In genomic region chr7:34312786-34313442, GRCm38 (mm10) we compare ENCODE assay signal across 8 mouse cellular contexts. TPM values are rescaled to one million over a fixed set of nuclear protein-coding genes. Genes with fewer than 3 reads are reported as not detected.
A peak's percentile ranks its signal among the peaks of the same experiment; 100 is the strongest.
DNase-seq lines count a peak whose midpoint lies in the region; ATAC-seq and TF ChIP-seq lines count a peak whose summit lies in the region.

No protein-coding gene starts in this region.

- H3K4me3 ChIP-seq in G1E (ENCODE audit: low read depth, low read length): peak overlapping the region; percentile 94
- peak overlapping the region; percentile 89 for H3K4me3 ChIP-seq in embryonic facial prominence, embryonic 14.5 days (ENCODE audit: low read depth, low read length)
- peak overlapping the region; percentile 88 for H3K4me3 ChIP-seq in heart, embryonic 12.5 days
- H3K4me3 ChIP-seq in lung, postnatal 0 days (ENCODE audit: low read depth, low read length): peak overlapping the region; percentile 91

- TF ChIP-seq EP300 in lung, postnatal 0 days (IDR thresholded peaks at IDR 0.05): peak; percentile 98

- peak overlapping the region; percentile 76 for H3K4me2 ChIP-seq in embryonic facial prominence, embryonic 14.5 days (ENCODE audit: low read depth, low read length)
- peak overlapping the region; percentile 81 for H3K4me2 ChIP-seq in heart, embryonic 12.5 days
- peak overlapping the region; percentile 73 for H3K4me2 ChIP-seq in lung, postnatal 0 days (replicated peaks; ENCODE audit: low read depth, low read length)

- H3K4me1 ChIP-seq in G1E (ENCODE audit: insufficient read depth, low read depth, low read length): peaks cover 16% of the 10 kb centered on the region
- H3K4me1 ChIP-seq in embryonic facial prominence, embryonic 14.5 days (ENCODE audit: control insufficient read depth, insufficient read depth, low read length): 0 out of 2 replicates have a peak, but pooled peaks cover 4% of the 10 kb centered on the region
- H3K4me1 ChIP-seq in heart, embryonic 12.5 days (replicated peaks): peaks cover 38% of the 10 kb centered on the region
- peaks cover 14% of the 10 kb centered on the region; the same call in 1 of the 2 replicates for H3K4me1 ChIP-seq in lung, postnatal 0 days (ENCODE audit: insufficient read depth, low read depth, low read length)

- peaks cover 6% of the 10 kb centered on the region; the same call in 1 of the 2 replicates for H3K27me3 ChIP-seq in G1E (ENCODE audit: insufficient read depth, low read length)
- no peaks in the 10 kb centered on the region for H3K27me3 ChIP-seq in embryonic facial prominence, embryonic 14.5 days (replicated peaks; ENCODE audit: control insufficient read depth, insufficient read depth, low read length)
- H3K27me3 ChIP-seq in heart, embryonic 12.5 days (replicated peaks): no peaks in the 10 kb centered on the region
- no peaks in the 10 kb centered on the region for H3K27me3 ChIP-seq in lung, postnatal 0 days (replicated peaks; ENCODE audit: insufficient read depth, low read length)

- 0% methylated on average over 4 of the region's 73 CpGs for WGBS in embryonic facial prominence, embryonic 14.5 days
- WGBS in heart, embryonic 12.5 days: under 1% methylated on average over 64 of the region's 73 CpGs
- WGBS in lung, postnatal 0 days: 0% methylated on average over 17 of the region's 73 CpGs

- peaks cover 8% of the 10 kb centered on the region for H3K36me3 ChIP-seq in G1E (replicated peaks)
- no peaks in the 10 kb centered on the region for H3K36me3 ChIP-seq in embryonic facial prominence, embryonic 14.5 days (ENCODE audit: control insufficient read depth, insufficient read depth, low read length)
- peaks cover 5% of the 10 kb centered on the region; the same call in 1 of the 2 replicates for H3K36me3 ChIP-seq in heart, embryonic 12.5 days
- no peaks in the 10 kb centered on the region for H3K36me3 ChIP-seq in lung, postnatal 0 days (ENCODE audit: insufficient read depth, low read length)

- peak overlapping the region; percentile 94 for H3K9ac ChIP-seq in embryonic facial prominence, embryonic 14.5 days (ENCODE audit: low read depth, low read length)
- H3K9ac ChIP-seq in heart, embryonic 12.5 days: peak overlapping the region; percentile 91
- H3K9ac ChIP-seq in lung, postnatal 0 days (replicated peaks; ENCODE audit: low read depth): peak overlapping the region; percentile 91

- peak; percentile 70 for ATAC-seq in G1E (ENCODE audit: extremely low read depth, insufficient number of reproducible peaks, low FRiP score, poor library complexity, severe bottlenecking)
- peak; percentile 88 for ATAC-seq in embryonic facial prominence, embryonic 14.5 days (ENCODE audit: low read depth)
- peak; percentile 91 for ATAC-seq in heart, embryonic 12.5 days (ENCODE audit: insufficient number of reproducible peaks, low FRiP score)
- ATAC-seq in lung, postnatal 0 days: peak; percentile 93

- peak overlapping the region; percentile 87 for H3K27ac ChIP-seq in embryonic facial prominence, embryonic 14.5 days (replicated peaks; ENCODE audit: low read depth, low read length)
- peak overlapping the region; percentile 94 for H3K27ac ChIP-seq in heart, embryonic 12.5 days (ENCODE audit: poor library complexity, severe bottlenecking)
- peak overlapping the region; percentile 98 for H3K27ac ChIP-seq in lung, postnatal 0 days (ENCODE audit: low read length)

- DNase-seq in G1E (ENCODE audit: low spot score): peak; percentile 47
- DNase-seq in adrenal gland, adult 8-10 months: peak; percentile 61
- DNase-seq in embryonic facial prominence, embryonic 14.5 days (ENCODE audit: low spot score): peak; percentile 61
- DNase-seq in kidney, adult 9 months: peak; percentile 71
- DNase-seq in lung, postnatal 0 days (ENCODE audit: low spot score): peak; percentile 90
- DNase-seq in skeletal muscle tissue, adult 2 months (ENCODE audit: low read depth, low spot score): peak; percentile 45
- no peak for DNase-seq in urinary bladder, postnatal 10 days (ENCODE audit: low spot score)

- no peaks in the 10 kb centered on the region for H3K9me3 ChIP-seq in G1E (replicated peaks)
- no peaks in the 10 kb centered on the region for H3K9me3 ChIP-seq in embryonic facial prominence, embryonic 14.5 days (ENCODE audit: control insufficient read depth, low read length)
- no peaks in the 10 kb centered on the region for H3K9me3 ChIP-seq in heart, embryonic 12.5 days (replicated peaks)
- H3K9me3 ChIP-seq in lung, postnatal 0 days (ENCODE audit: low read length): no peaks in the 10 kb centered on the region

- TF ChIP-seq CTCF in G1E (IDR thresholded peaks at IDR 0.05; ENCODE audit: low read depth, low read length): no peak
- TF ChIP-seq CTCF in lung, postnatal 0 days (IDR thresholded peaks at IDR 0.05): no peak

RNA-seq across cellular contexts. Expression of gene 4931406P16Rik, which starts 0.4 kb away (rescaled TPM):
- total RNA-seq in G1E (2014; fragmentation: Nextera tagmentation) (39.3 and 45.7 TPM in 2 replicates), G1E (2017) (24.5 and 25.5 TPM in 2 replicates)
- polyA plus RNA-seq in G1E (2012): 17.9 and 23.5 TPM in 2 replicates
- total RNA-seq in adrenal gland, adult 8-10 months (2022): 10 to 100 TPM; 48.5 to 74.7 (median 62.8) TPM
- polyA plus RNA-seq in embryonic facial prominence, embryonic 14.5 days (2014; fragmentation: Nextera tagmentation; extraction: Ambion mirVana): 36.1 and 40.3 TPM in 2 replicates
- polyA plus RNA-seq in heart, embryonic 12.5 days (2016; fragmentation: Nextera tagmentation; extraction: Ambion mirVana): 50.3 and 53.7 TPM in 2 replicates
- 54.6 and 57.3 TPM in 2 replicates for polyA plus RNA-seq in lung, postnatal 0 days (2015; fragmentation: Nextera tagmentation; extraction: Ambion mirVana)
